Mouse (Mus musculus): ENCODE results near the gene Cd151. TPM values are rescaled to one million over a fixed set of nuclear protein-coding genes. Genes with fewer than 3 reads are reported as not detected.

Cd151 gene
- polyA plus RNA-seq, 1 experiment: 89.5 TPM

- H3K4me3 ChIP-seq (ENCODE audit: extremely low read depth, insufficient read depth, insufficient read length): no peak overlapping the region
- H3K36me3 ChIP-seq (ENCODE audit: control insufficient read depth, insufficient read depth, low read length): no peaks in the 10 kb centered on the region
- no peak overlapping the region for H3K27ac ChIP-seq (ENCODE audit: insufficient read depth, low read length)
- peaks cover 11% of the 10 kb centered on the region for H3K4me1 ChIP-seq (ENCODE audit: control insufficient read depth, insufficient read depth, insufficient read length)
- no peak for DNase-seq (ENCODE audit: low read depth in 1 of 2, low spot score in 2 of 2)
- peaks cover 7% of the 10 kb centered on the region; the same call in 1 of the 2 replicates for H3K27me3 ChIP-seq (ENCODE audit: control insufficient read depth, insufficient read depth, low read length)
- WGBS: 67% methylated on average over 5 of the region's 5 CpGs
- TF ChIP-seq CTCF (IDR thresholded peaks at IDR 0.05; ENCODE audit: extremely low read depth, insufficient read depth, insufficient read length, insufficient replicate concordance) (no peak), POLR2A (IDR thresholded peaks at IDR 0.05; ENCODE audit: low read depth, low read length) (no peak)
Measured at GRCm38 (mm10) chr7:141484186-141485120, 17.3 kb downstream of the Cd151 start.

GRCm38 (mm10) chr7:141485186-141485585 is 18.0 kb downstream of the Cd151 start:
- 93% methylated on average over 2 of the region's 2 CpGs for WGBS
- Histone ChIP-seq H3K27me3 (ENCODE audit: control insufficient read depth, insufficient read depth, low read length) (peaks cover 7% of the 10 kb centered on the region; the same call in 1 of the 2 replicates), H3K27ac (ENCODE audit: insufficient read depth, low read length) (no peak overlapping the region), H3K4me3 (ENCODE audit: extremely low read depth, insufficient read depth, insufficient read length) (no peak overlapping the region), H3K4me1 (ENCODE audit: control insufficient read depth, insufficient read depth, insufficient read length) (peaks cover 11% of the 10 kb centered on the region), H3K36me3 (ENCODE audit: control insufficient read depth, insufficient read depth, low read length) (no peaks in the 10 kb centered on the region)
- TF ChIP-seq CTCF (IDR thresholded peaks at IDR 0.05; ENCODE audit: extremely low read depth, insufficient read depth, insufficient read length, insufficient replicate concordance) (no peak), POLR2A (IDR thresholded peaks at IDR 0.05; ENCODE audit: low read depth, low read length) (no peak)
- no peak for DNase-seq (ENCODE audit: low read depth in 1 of 2, low spot score in 2 of 2)

GRCm38 (mm10) chr7:141485606-141486005 is 18.4 kb downstream of the Cd151 start:
- no peak overlapping the region for H3K4me3 ChIP-seq (ENCODE audit: extremely low read depth, insufficient read depth, insufficient read length)
- no peak for TF ChIP-seq POLR2A (IDR thresholded peaks at IDR 0.05; ENCODE audit: low read depth, low read length)
- no peak for TF ChIP-seq CTCF (IDR thresholded peaks at IDR 0.05; ENCODE audit: extremely low read depth, insufficient read depth, insufficient read length, insufficient replicate concordance)
- WGBS: 86% methylated on average over 2 of the region's 2 CpGs
- DNase-seq (ENCODE audit: low read depth in 1 of 2, low spot score in 2 of 2): no peak
- no peak overlapping the region for H3K27ac ChIP-seq (ENCODE audit: insufficient read depth, low read length)
- H3K36me3 ChIP-seq (ENCODE audit: control insufficient read depth, insufficient read depth, low read length): no peaks in the 10 kb centered on the region
- H3K4me1 ChIP-seq (ENCODE audit: control insufficient read depth, insufficient read depth, insufficient read length): peaks cover 8% of the 10 kb centered on the region
- peaks cover 7% of the 10 kb centered on the region; the same call in 1 of the 2 replicates for H3K27me3 ChIP-seq (ENCODE audit: control insufficient read depth, insufficient read depth, low read length)

GRCm38 (mm10) chr7:141486239-141486638 is 19.0 kb downstream of the Cd151 start:
- no peak for DNase-seq (ENCODE audit: low read depth in 1 of 2, low spot score in 2 of 2)
- Histone ChIP-seq H3K27ac (ENCODE audit: insufficient read depth, low read length) (no peak overlapping the region), H3K27me3 (ENCODE audit: control insufficient read depth, insufficient read depth, low read length) (peaks cover 7% of the 10 kb centered on the region; the same call in 1 of the 2 replicates), H3K4me1 (ENCODE audit: control insufficient read depth, insufficient read depth, insufficient read length) (peaks cover 7% of the 10 kb centered on the region), H3K36me3 (ENCODE audit: control insufficient read depth, insufficient read depth, low read length) (no peaks in the 10 kb centered on the region), H3K4me3 (ENCODE audit: extremely low read depth, insufficient read depth, insufficient read length) (no peak overlapping the region)
- 97% methylated on average over 1 of the region's 1 CpGs for WGBS
- TF ChIP-seq POLR2A (IDR thresholded peaks at IDR 0.05; ENCODE audit: low read depth, low read length): no peak
- TF ChIP-seq CTCF (IDR thresholded peaks at IDR 0.05; ENCODE audit: extremely low read depth, insufficient read depth, insufficient read length, insufficient replicate concordance): no peak

- Histone ChIP-seq H3K27ac (ENCODE audit: insufficient read depth, low read length) (no peak overlapping the region), H3K4me3 (ENCODE audit: extremely low read depth, insufficient read depth, insufficient read length) (no peak overlapping the region), H3K36me3 (ENCODE audit: control insufficient read depth, insufficient read depth, low read length) (no peaks in the 10 kb centered on the region), H3K4me1 (ENCODE audit: control insufficient read depth, insufficient read depth, insufficient read length) (peaks cover 5% of the 10 kb centered on the region), H3K27me3 (ENCODE audit: control insufficient read depth, insufficient read depth, low read length) (peaks cover 3% of the 10 kb centered on the region; the same call in 1 of the 2 replicates)
- TF ChIP-seq CTCF (IDR thresholded peaks at IDR 0.05; ENCODE audit: extremely low read depth, insufficient read depth, insufficient read length, insufficient replicate concordance): no peak
- no peak for DNase-seq (ENCODE audit: low read depth in 1 of 2, low spot score in 2 of 2)
- WGBS: 65% methylated on average over 7 of the region's 7 CpGs
Measured at GRCm38 (mm10) chr7:141487141-141487540, 19.9 kb downstream of the Cd151 start.

- Histone ChIP-seq H3K4me3 (ENCODE audit: extremely low read depth, insufficient read depth, insufficient read length) (no peak overlapping the region), H3K4me1 (ENCODE audit: control insufficient read depth, insufficient read depth, insufficient read length) (no peaks in the 10 kb centered on the region), H3K36me3 (ENCODE audit: control insufficient read depth, insufficient read depth, low read length) (peaks cover 2% of the 10 kb centered on the region; the same call in 1 of the 2 replicates), H3K27ac (ENCODE audit: insufficient read depth, low read length) (no peak overlapping the region), H3K27me3 (ENCODE audit: control insufficient read depth, insufficient read depth, low read length) (no peaks in the 10 kb centered on the region)
- no peak for DNase-seq (ENCODE audit: low read depth in 1 of 2, low spot score in 2 of 2)
- WGBS: 83% methylated on average over 2 of the region's 2 CpGs
- TF ChIP-seq CTCF (IDR thresholded peaks at IDR 0.05; ENCODE audit: extremely low read depth, insufficient read depth, insufficient read length, insufficient replicate concordance) (no peak), POLR2A (IDR thresholded peaks at IDR 0.05; ENCODE audit: low read depth, low read length) (no peak)
Measured at GRCm38 (mm10) chr7:141491151-141491550, 24.0 kb downstream of the Cd151 start.

GRCm38 (mm10) chr7:141492738-141493137 is 25.5 kb downstream of the Cd151 start:
- TF ChIP-seq POLR2A (IDR thresholded peaks at IDR 0.05; ENCODE audit: low read depth, low read length) (no peak), CTCF (IDR thresholded peaks at IDR 0.05; ENCODE audit: extremely low read depth, insufficient read depth, insufficient read length, insufficient replicate concordance) (no peak)
- WGBS: 86% methylated on average over 5 of the region's 5 CpGs
- Histone ChIP-seq H3K27ac (ENCODE audit: insufficient read depth, low read length) (no peak overlapping the region), H3K36me3 (ENCODE audit: control insufficient read depth, insufficient read depth, low read length) (peaks cover 2% of the 10 kb centered on the region; the same call in 1 of the 2 replicates), H3K27me3 (ENCODE audit: control insufficient read depth, insufficient read depth, low read length) (no peaks in the 10 kb centered on the region), H3K4me1 (ENCODE audit: control insufficient read depth, insufficient read depth, insufficient read length) (no peaks in the 10 kb centered on the region), H3K4me3 (ENCODE audit: extremely low read depth, insufficient read depth, insufficient read length) (no peak overlapping the region)
- DNase-seq (ENCODE audit: low read depth in 1 of 2, low spot score in 2 of 2): no peak

All from spleen, adult 2 months (tissue).